ENCODE assay signal across 33 mouse cellular contexts in genomic region chr2:27829551-27829950, GRCm38 (mm10). TPM values are rescaled to one million over a fixed set of nuclear protein-coding genes. Genes with fewer than 3 reads are reported as not detected.
DNase-seq lines count a peak whose midpoint lies in the region; ATAC-seq lines count a peak whose summit lies in the region.
"Had no signal": no experiment of that assay in that cellular context is flagged by ENCODE, and none has a peak within 500 bp of the region (broad histone marks: within the 10 kb centered on the region; RNA-seq: fewer than 3 reads in every experiment).

No protein-coding gene starts in this region.

- 0 out of 2 replicates have a peak, but pooled peaks have one; percentile 11 for ATAC-seq in embryonic facial prominence, embryonic 15.5 days (ENCODE audit: insufficient number of reproducible peaks, low FRiP score, low TSS enrichment, low read depth)
- 0 out of 2 replicates have a peak, but pooled peaks have one; percentile 7 for ATAC-seq in limb, embryonic 13.5 days (ENCODE audit: low FRiP score, low read depth)
- ATAC-seq in forebrain, embryonic 13.5 days: no peak
- ATAC-seq in intestine, embryonic 15.5 days: no peak
- ATAC-seq: forebrain, embryonic 16.5 days; hindbrain, embryonic 16.5 days; intestine, embryonic 16.5 days; midbrain, embryonic 16.5 days had no signal

- H3K4me1 ChIP-seq in embryonic facial prominence, embryonic 15.5 days: peaks cover 26% of the 10 kb centered on the region
- peaks cover 13% of the 10 kb centered on the region for H3K4me1 ChIP-seq in embryonic facial prominence, embryonic 10.5 days
- peaks cover 54% of the 10 kb centered on the region for H3K4me1 ChIP-seq in limb, embryonic 13.5 days
- H3K4me1 ChIP-seq in forebrain, embryonic 13.5 days: peaks cover 5% of the 10 kb centered on the region
- H3K4me1 ChIP-seq in intestine, embryonic 15.5 days (replicated peaks): peaks cover 5% of the 10 kb centered on the region; the same call in 1 of the 2 replicates
- H3K4me1 ChIP-seq: neural tube, embryonic 12.5 days had no signal

- no peak overlapping the region for H3K9ac ChIP-seq in embryonic facial prominence, embryonic 15.5 days
- H3K9ac ChIP-seq in limb, embryonic 13.5 days: no peak overlapping the region
- H3K9ac ChIP-seq in forebrain, embryonic 13.5 days: no peak overlapping the region
- H3K9ac ChIP-seq in intestine, embryonic 15.5 days: no peak overlapping the region
- H3K9ac ChIP-seq: embryonic facial prominence, embryonic 12.5 days; liver, embryonic 14.5 days; neural tube, embryonic 12.5 days had no signal

- no peak overlapping the region for H3K4me3 ChIP-seq in embryonic facial prominence, embryonic 15.5 days (replicated peaks)
- H3K4me3 ChIP-seq in embryonic facial prominence, embryonic 10.5 days: no peak overlapping the region
- no peak overlapping the region for H3K4me3 ChIP-seq in limb, embryonic 13.5 days
- H3K4me3 ChIP-seq in forebrain, embryonic 13.5 days: no peak overlapping the region
- H3K4me3 ChIP-seq in intestine, embryonic 15.5 days (replicated peaks): no peak overlapping the region
- H3K4me3 ChIP-seq: embryonic facial prominence, embryonic 12.5 days; forebrain, embryonic 10.5 days; gastrocnemius, adult 2 months; heart, adult 2 months; hindbrain, embryonic 10.5 days; myocyte; neural tube, embryonic 12.5 days had no signal

- no peak overlapping the region for H3K4me2 ChIP-seq in embryonic facial prominence, embryonic 15.5 days (replicated peaks)
- H3K4me2 ChIP-seq in limb, embryonic 13.5 days (replicated peaks): no peak overlapping the region
- no peak overlapping the region for H3K4me2 ChIP-seq in forebrain, embryonic 13.5 days
- H3K4me2 ChIP-seq in intestine, embryonic 15.5 days (replicated peaks): no peak overlapping the region
- H3K4me2 ChIP-seq: embryonic facial prominence, embryonic 12.5 days; midbrain, embryonic 11.5 days; neural tube, embryonic 12.5 days had no signal

- WGBS in embryonic facial prominence, embryonic 15.5 days: 55% methylated on average over 5 of the region's 5 CpGs
- 73% methylated on average over 5 of the region's 5 CpGs for WGBS in embryonic facial prominence, embryonic 10.5 days
- WGBS in limb, embryonic 13.5 days: 54% methylated on average over 5 of the region's 5 CpGs
- WGBS in forebrain, embryonic 13.5 days: 80% methylated on average over 5 of the region's 5 CpGs
- 66% methylated on average over 5 of the region's 5 CpGs for WGBS in intestine, embryonic 15.5 days

- no peaks in the 10 kb centered on the region for H3K27me3 ChIP-seq in embryonic facial prominence, embryonic 15.5 days
- H3K27me3 ChIP-seq in embryonic facial prominence, embryonic 10.5 days (replicated peaks; ENCODE audit: low read depth, poor library complexity, severe bottlenecking): no peaks in the 10 kb centered on the region
- no peaks in the 10 kb centered on the region for H3K27me3 ChIP-seq in limb, embryonic 13.5 days
- H3K27me3 ChIP-seq in forebrain, embryonic 13.5 days: no peaks in the 10 kb centered on the region
- no peaks in the 10 kb centered on the region for H3K27me3 ChIP-seq in intestine, embryonic 15.5 days (replicated peaks)
- H3K27me3 ChIP-seq: embryonic facial prominence, embryonic 12.5 days; neural tube, embryonic 12.5 days had no signal

- no peak overlapping the region for H3K27ac ChIP-seq in embryonic facial prominence, embryonic 15.5 days (replicated peaks)
- H3K27ac ChIP-seq in embryonic facial prominence, embryonic 10.5 days (replicated peaks): no peak overlapping the region
- peak overlapping the region; percentile 55; the same call in 1 of the 2 replicates for H3K27ac ChIP-seq in limb, embryonic 13.5 days
- H3K27ac ChIP-seq in forebrain, embryonic 13.5 days: no peak overlapping the region
- H3K27ac ChIP-seq in intestine, embryonic 15.5 days: no peak overlapping the region
- H3K27ac ChIP-seq: embryonic facial prominence, embryonic 12.5 days; forebrain, embryonic 10.5 days; gastrocnemius, adult 2 months; heart, adult 2 months; hindbrain, embryonic 10.5 days; kidney, postnatal 0 days; liver, embryonic 14.5 days; neural tube, embryonic 12.5 days had no signal

- no peaks in the 10 kb centered on the region for H3K9me3 ChIP-seq in embryonic facial prominence, embryonic 15.5 days (replicated peaks)
- no peaks in the 10 kb centered on the region for H3K9me3 ChIP-seq in embryonic facial prominence, embryonic 10.5 days
- H3K9me3 ChIP-seq in limb, embryonic 13.5 days: no peaks in the 10 kb centered on the region
- H3K9me3 ChIP-seq in forebrain, embryonic 13.5 days (replicated peaks): no peaks in the 10 kb centered on the region
- no peaks in the 10 kb centered on the region for H3K9me3 ChIP-seq in intestine, embryonic 15.5 days
- H3K9me3 ChIP-seq: embryonic facial prominence, embryonic 12.5 days; forebrain, embryonic 10.5 days; hindbrain, embryonic 10.5 days; neural tube, embryonic 12.5 days had no signal

- DNase-seq in embryonic facial prominence, embryonic 10.5 days (ENCODE audit: low spot score): no peak
- peak; percentile 35 for DNase-seq in 3T3-L1 (ENCODE audit: low read depth, low spot score)
- DNase-seq in brain, adult 2 months (ENCODE audit: low read depth, low spot score): peak; percentile 25
- DNase-seq: adrenal gland, postnatal 10 days; B cell, adult 2 months; gastrocnemius, adult 2 months; heart, adult 2 months; heart, postnatal 14 days; kidney, adult 8-10 months; kidney, postnatal 4 days; liver; lung, adult 2 months; lung, postnatal 14 days; right cerebral cortex, adult 18-20 months; spleen, adult 18-20 months; thymus, adult 18-20 months; thymus, postnatal 4 days had no signal

- no peaks in the 10 kb centered on the region for H3K36me3 ChIP-seq in embryonic facial prominence, embryonic 15.5 days
- no peaks in the 10 kb centered on the region for H3K36me3 ChIP-seq in embryonic facial prominence, embryonic 10.5 days (replicated peaks)
- H3K36me3 ChIP-seq in limb, embryonic 13.5 days: no peaks in the 10 kb centered on the region
- no peaks in the 10 kb centered on the region for H3K36me3 ChIP-seq in forebrain, embryonic 13.5 days (ENCODE audit: poor library complexity, severe bottlenecking)
- H3K36me3 ChIP-seq in intestine, embryonic 15.5 days: no peaks in the 10 kb centered on the region
- H3K36me3 ChIP-seq: embryonic facial prominence, embryonic 12.5 days; forebrain, embryonic 10.5 days; hindbrain, embryonic 10.5 days; neural tube, embryonic 12.5 days had no signal

RNA-seq across cellular contexts. Expression of gene Col5a1, which starts 56.7 kb away (rescaled TPM):
- 217 and 242 TPM in 2 replicates for polyA plus RNA-seq in embryonic facial prominence, embryonic 15.5 days (2015; fragmentation: Nextera tagmentation; extraction: Ambion mirVana)
- polyA plus RNA-seq in embryonic facial prominence, embryonic 10.5 days (2016; fragmentation: Nextera tagmentation; extraction: Ambion mirVana): 16.5 and 19.3 TPM in 2 replicates
- 128 and 133 TPM in 2 replicates for polyA plus RNA-seq in limb, embryonic 13.5 days (2015; fragmentation: Nextera tagmentation; extraction: Ambion mirVana)
- polyA plus RNA-seq in forebrain, embryonic 13.5 days (2015; fragmentation: Nextera tagmentation; extraction: Ambion mirVana): 6.1 and 6.5 TPM in 2 replicates
- polyA plus RNA-seq in intestine, embryonic 15.5 days (2015; fragmentation: Nextera tagmentation; extraction: Ambion mirVana): 96.3 and 97.9 TPM in 2 replicates

Comparison
In these comparisons a context has a peak if more than half of its experiments do, and no peak if none do; other contexts are left out.
1. ATAC-seq: peak in embryonic facial prominence, embryonic 15.5 days (single experiment) and limb, embryonic 13.5 days (single experiment); none in forebrain, embryonic 13.5 days (single experiment) and intestine, embryonic 15.5 days (single experiment).